17 mouse cellular contexts compared by ENCODE assay signal in genomic region chr3:101811931-101812330, GRCm38 (mm10). TPM values are rescaled to one million over a fixed set of nuclear protein-coding genes. Genes with fewer than 3 reads are reported as not detected.
A peak's percentile ranks its signal among the peaks of the same experiment; 100 is the strongest.
DNase-seq lines count a peak whose midpoint lies in the region; ATAC-seq and TF ChIP-seq lines count a peak whose summit lies in the region.
"Had no signal": no experiment of that assay in that cellular context is flagged by ENCODE, and none has a peak within 500 bp of the region (broad histone marks: within the 10 kb centered on the region; RNA-seq: fewer than 3 reads in every experiment).

No protein-coding gene starts in this region.

- 68% methylated on average over 4 of the region's 4 CpGs for WGBS in heart, embryonic 10.5 days
- WGBS in midbrain, embryonic 12.5 days: 74% methylated on average over 4 of the region's 4 CpGs
- WGBS in midbrain, postnatal 0 days: 78% methylated on average over 4 of the region's 4 CpGs

- no peak for DNase-seq in heart, embryonic 10.5 days (ENCODE audit: low spot score)
- DNase-seq in heart, postnatal 25 days (ENCODE audit: low spot score): no peak
- DNase-seq in midbrain, postnatal 0 days (ENCODE audit: low spot score): no peak

- 0 out of 2 replicates have a peak, but pooled peaks have one; percentile 12 for ATAC-seq in midbrain, embryonic 12.5 days (ENCODE audit: low FRiP score, low read depth)
- no peak for ATAC-seq in midbrain, postnatal 0 days (ENCODE audit: low FRiP score)
- peak; percentile 53 for ATAC-seq in granulocyte monocyte progenitor cell, adult 5-6 weeks (replicated peaks; ENCODE audit: poor library complexity, severe bottlenecking)
- ATAC-seq in megakaryocyte, adult 5-6 weeks (ENCODE audit: poor library complexity, severe bottlenecking): no peak

- H3K9ac ChIP-seq in midbrain, embryonic 12.5 days (replicated peaks): no peak overlapping the region
- no peak overlapping the region for H3K9ac ChIP-seq in midbrain, postnatal 0 days (replicated peaks; ENCODE audit: low read length, poor library complexity, severe bottlenecking)
- H3K9ac ChIP-seq: liver, postnatal 0 days; midbrain, embryonic 15.5 days; neural tube, embryonic 15.5 days; stomach, embryonic 15.5 days had no signal

- TF ChIP-seq CTCF in midbrain, postnatal 0 days (IDR thresholded peaks at IDR 0.05): no peak

- H3ac ChIP-seq in myocyte (ENCODE audit: control insufficient read depth, insufficient read length): no peak overlapping the region

- H3K4me1 ChIP-seq in heart, embryonic 10.5 days: peaks cover 24% of the 10 kb centered on the region
- H3K4me1 ChIP-seq in midbrain, embryonic 12.5 days: no peaks in the 10 kb centered on the region
- no peaks in the 10 kb centered on the region for H3K4me1 ChIP-seq in midbrain, postnatal 0 days (ENCODE audit: insufficient read depth, low read length)
- H3K4me1 ChIP-seq: stomach, embryonic 15.5 days had no signal

- 0 out of 2 replicates have a peak overlapping the region, but pooled peaks have one; percentile 4 for H3K27ac ChIP-seq in heart, embryonic 10.5 days
- no peak overlapping the region for H3K27ac ChIP-seq in midbrain, embryonic 12.5 days (replicated peaks)
- H3K27ac ChIP-seq in midbrain, postnatal 0 days (ENCODE audit: low read depth, low read length): no peak overlapping the region
- H3K27ac ChIP-seq: gastrocnemius, adult 2 months; kidney, postnatal 0 days; left cerebral cortex, adult 2 months; neural tube, embryonic 15.5 days; stomach, embryonic 15.5 days had no signal

- intact Hi-C loops in heart, postnatal 25 days (cut with DNase I): loop anchor here (1.0 to 10.0 kb wide), 3 partner anchors 319 to 847 kb away; partner anchors contain the start of gene Ttf2

- no peaks in the 10 kb centered on the region for H3K27me3 ChIP-seq in heart, embryonic 10.5 days (ENCODE audit: insufficient read depth, poor library complexity, severe bottlenecking)
- H3K27me3 ChIP-seq in midbrain, embryonic 12.5 days: peaks cover 3% of the 10 kb centered on the region; the same call in 1 of the 2 replicates
- H3K27me3 ChIP-seq in midbrain, postnatal 0 days (ENCODE audit: insufficient read depth, low read length): no peaks in the 10 kb centered on the region
- peaks cover 11% of the 10 kb centered on the region for H3K27me3 ChIP-seq in myocyte (ENCODE audit: control insufficient read depth, insufficient read depth, insufficient read length)
- H3K27me3 ChIP-seq: midbrain, embryonic 15.5 days; neural tube, embryonic 15.5 days; stomach, embryonic 15.5 days had no signal

- no peaks in the 10 kb centered on the region for H3K79me2 ChIP-seq in myocyte (ENCODE audit: control insufficient read depth, insufficient read depth)

- no peak for TF ChIP-seq POLR2A in myocyte (IDR thresholded peaks at IDR 0.05; ENCODE audit: insufficient read length, low read depth)

- no peak overlapping the region for H3K4me3 ChIP-seq in heart, embryonic 10.5 days
- H3K4me3 ChIP-seq in midbrain, embryonic 12.5 days: no peak overlapping the region
- H3K4me3 ChIP-seq in midbrain, postnatal 0 days (ENCODE audit: low read depth, low read length): no peak overlapping the region
- no peak overlapping the region for H3K4me3 ChIP-seq in myocyte
- H3K4me3 ChIP-seq: gastrocnemius, adult 2 months; left cerebral cortex, adult 2 months; megakaryocyte, embryonic 14.5 days; midbrain, embryonic 15.5 days; neural tube, embryonic 15.5 days; stomach, embryonic 15.5 days had no signal

- no peaks in the 10 kb centered on the region for H3K36me3 ChIP-seq in heart, embryonic 10.5 days
- no peaks in the 10 kb centered on the region for H3K36me3 ChIP-seq in midbrain, embryonic 12.5 days
- no peaks in the 10 kb centered on the region for H3K36me3 ChIP-seq in midbrain, postnatal 0 days (ENCODE audit: insufficient read depth, low read length)
- no peaks in the 10 kb centered on the region for H3K36me3 ChIP-seq in myocyte (ENCODE audit: control insufficient read depth, insufficient read depth)
- H3K36me3 ChIP-seq: midbrain, embryonic 15.5 days; neural tube, embryonic 15.5 days; stomach, embryonic 15.5 days had no signal

- H3K4me2 ChIP-seq in midbrain, embryonic 12.5 days (replicated peaks): no peak overlapping the region
- no peak overlapping the region for H3K4me2 ChIP-seq in midbrain, postnatal 0 days (ENCODE audit: low read depth, low read length, poor library complexity, severe bottlenecking)
- H3K4me2 ChIP-seq in myocyte (ENCODE audit: low read depth): no peak overlapping the region
- H3K4me2 ChIP-seq: heart, embryonic 11.5 days; liver, embryonic 11.5 days; midbrain, embryonic 15.5 days; neural tube, embryonic 15.5 days; stomach, embryonic 15.5 days had no signal

- H3K9me3 ChIP-seq in heart, embryonic 10.5 days: no peaks in the 10 kb centered on the region
- no peaks in the 10 kb centered on the region for H3K9me3 ChIP-seq in midbrain, embryonic 12.5 days
- H3K9me3 ChIP-seq in midbrain, postnatal 0 days (ENCODE audit: low read length): no peaks in the 10 kb centered on the region
- H3K9me3 ChIP-seq: megakaryocyte, embryonic 14.5 days; midbrain, embryonic 15.5 days; neural tube, embryonic 15.5 days; stomach, embryonic 15.5 days had no signal

TF ChIP-seq in myocyte, 11 proteins besides CTCF, POLR2A, EP300 and RAD21:
- TF ChIP-seq TCF3 (IDR thresholded peaks at IDR 0.05; ENCODE audit: insufficient read length, low read depth) (no peak), MYOD1 (IDR thresholded peaks at IDR 0.05; ENCODE audit: control insufficient read depth in 1 of 3, insufficient read length in 2 of 3, low read depth in 2 of 3) (peak in 2 of 3 experiments; percentile 57 to 64), MYOG (IDR thresholded peaks at IDR 0.05; ENCODE audit: control insufficient read depth in 1 of 3, insufficient read depth in 1 of 3, insufficient read length in 2 of 3, low read depth in 2 of 3) (peak in 1 of 3 experiments; percentile 28)
TF ChIP-seq in myocyte: peak in this region for 2.

RNA-seq across cellular contexts. Expression of gene Mab21l3, which starts 36.8 kb away (rescaled TPM):
- 0.40 and 0.57 TPM in 2 replicates for polyA plus RNA-seq in heart, embryonic 10.5 days (2016; fragmentation: Nextera tagmentation; extraction: Ambion mirVana)
- under 1 TPM in 1 of 2 experiments, not detected in 1; 0.08 TPM for total RNA-seq in heart, postnatal 25 days (2021)
- polyA plus RNA-seq in midbrain, embryonic 12.5 days (2016; fragmentation: Nextera tagmentation; extraction: Ambion mirVana): 0.32 and 0.48 TPM in 2 replicates
- 0.22 and 0.33 TPM in 2 replicates for total RNA-seq in midbrain, postnatal 0 days (2014; rRNA removed)
- not detected in 2 replicates for polyA plus RNA-seq in midbrain, postnatal 0 days (2015; fragmentation: Nextera tagmentation; extraction: Ambion mirVana)
- not detected in 2 replicates for total RNA-seq in granulocyte monocyte progenitor cell, adult 5-6 weeks (2014; fragmentation: Nextera tagmentation)
- 0.05 TPM in 1 of 2 replicates, not detected in the other for total RNA-seq in granulocyte monocyte progenitor cell, adult 5-6 weeks (2017)
- 0.85 TPM for polyA plus RNA-seq in myocyte (2012; fragmentation: generic; extraction: Trizol)
- total RNA-seq in megakaryocyte, adult 5-6 weeks (2015): not detected in 2 replicates
- not detected in 2 replicates for total RNA-seq in megakaryocyte, adult 5-6 weeks (2017)
- total RNA-seq: gastrocnemius, adult 2 months had no signal
- polyA plus RNA-seq: liver, postnatal 0 days had no signal

Comparison
In these comparisons a context has a peak if more than half of its experiments do, and no peak if none do; other contexts are left out.
1. ATAC-seq: peak in midbrain, embryonic 12.5 days (single experiment) and granulocyte monocyte progenitor cell, adult 5-6 weeks (single experiment); none in midbrain, postnatal 0 days (single experiment) and megakaryocyte, adult 5-6 weeks (single experiment).